8 mouse cellular contexts compared by ENCODE assay signal in the genomic region with DNA sequence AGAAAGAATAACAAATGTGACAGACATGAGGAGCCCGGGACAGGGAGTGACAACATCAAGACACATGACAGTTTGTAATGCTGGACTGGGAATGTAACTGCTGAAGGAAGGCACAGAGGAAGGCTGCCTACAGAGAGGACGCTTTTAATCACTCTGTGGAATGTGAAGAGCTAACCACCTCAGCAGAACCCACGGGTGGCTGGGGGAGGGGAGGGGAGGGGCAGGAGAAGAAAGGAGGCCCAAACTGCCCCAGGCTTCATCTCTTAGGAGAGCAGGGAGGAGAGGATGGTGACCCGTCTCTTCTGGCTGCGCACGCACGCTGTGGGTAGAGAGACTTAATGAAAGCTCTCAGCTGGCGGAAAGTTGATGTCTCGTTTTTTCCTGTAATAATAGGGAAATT. TPM values are rescaled to one million over a fixed set of nuclear protein-coding genes. Genes with fewer than 3 reads are reported as not detected.
DNase-seq lines count a peak whose midpoint lies in the region; ATAC-seq and TF ChIP-seq lines count a peak whose summit lies in the region.

No protein-coding gene starts in this region.

- H3K27ac ChIP-seq in heart, adult 2 months, result no peak overlapping the region
- peak overlapping the region; percentile 55 for H3K27ac ChIP-seq in lung, embryonic 15.5 days
- H3K27ac ChIP-seq in hindbrain, embryonic 15.5 days (replicated peaks), result no peak overlapping the region

- no peak overlapping the region for H3K4me3 ChIP-seq in heart, adult 2 months
- no peak overlapping the region for H3K4me3 ChIP-seq in lung, embryonic 15.5 days
- no peak overlapping the region for H3K4me3 ChIP-seq in hindbrain, embryonic 15.5 days

- peak; percentile 49; the same call in 1 of the 2 replicates for ATAC-seq in lung, embryonic 15.5 days (ENCODE audit: borderline replicate concordance, extremely low read depth, low FRiP score, low TSS enrichment)
- ATAC-seq in hindbrain, embryonic 15.5 days (ENCODE audit: low FRiP score, low read depth), result no peak

- TF ChIP-seq POLR2A in heart, adult 2 months (IDR thresholded peaks at IDR 0.05; ENCODE audit: insufficient read depth, low read depth, low read length), result no peak

- H3K4me1 ChIP-seq in heart, adult 2 months (ENCODE audit: control insufficient read depth, insufficient read depth, low read length), result no peaks in the 10 kb centered on the region
- H3K4me1 ChIP-seq in lung, embryonic 15.5 days, result peaks cover 9% of the 10 kb centered on the region
- H3K4me1 ChIP-seq in hindbrain, embryonic 15.5 days (replicated peaks), result peaks cover 5% of the 10 kb centered on the region; the same call in 1 of the 2 replicates

- 46% methylated on average over 9 of the region's 9 CpGs for WGBS in heart, adult 2 months
- 23% methylated on average over 9 of the region's 9 CpGs for WGBS in lung, embryonic 15.5 days
- WGBS in hindbrain, embryonic 15.5 days, result 23% methylated on average over 9 of the region's 9 CpGs

- no peaks in the 10 kb centered on the region for H3K9me3 ChIP-seq in lung, embryonic 15.5 days
- no peaks in the 10 kb centered on the region for H3K9me3 ChIP-seq in hindbrain, embryonic 15.5 days

- H3K79me2 ChIP-seq in heart, adult 2 months (replicated peaks; ENCODE audit: control insufficient read depth, insufficient read depth, low read length), result no peaks in the 10 kb centered on the region

- peak overlapping the region; percentile 39 for H3K4me2 ChIP-seq in lung, embryonic 15.5 days
- peak overlapping the region; percentile 35; the same call in 1 of the 2 replicates for H3K4me2 ChIP-seq in hindbrain, embryonic 15.5 days

- H3K27me3 ChIP-seq in heart, adult 2 months (ENCODE audit: control insufficient read depth, insufficient read depth, low read length), result no peaks in the 10 kb centered on the region
- H3K27me3 ChIP-seq in lung, embryonic 15.5 days, result no peaks in the 10 kb centered on the region
- no peaks in the 10 kb centered on the region for H3K27me3 ChIP-seq in hindbrain, embryonic 15.5 days

- H3K9ac ChIP-seq in heart, adult 2 months (ENCODE audit: low read depth, low read length), result no peak overlapping the region
- no peak overlapping the region for H3K9ac ChIP-seq in lung, embryonic 15.5 days
- H3K9ac ChIP-seq in hindbrain, embryonic 15.5 days, result no peak overlapping the region

- no peak for TF ChIP-seq EP300 in heart, adult 2 months (IDR thresholded peaks at IDR 0.05; ENCODE audit: insufficient read depth, low read depth, low read length)

- no peak for TF ChIP-seq CTCF in heart, adult 2 months (IDR thresholded peaks at IDR 0.05)

- peak; percentile 65 for DNase-seq in heart, adult 11 months
- DNase-seq in heart, adult 2 months, result no peak
- no peak for DNase-seq in lung, postnatal 25 days (ENCODE audit: low spot score)
- peak; percentile 22 for DNase-seq in retina, embryonic 14.5 days (ENCODE audit: low spot score)
- DNase-seq in spleen, adult 12 weeks (ENCODE audit: low spot score), result no peak
- no peak for DNase-seq in frontal cortex, postnatal 10 days (ENCODE audit: low spot score in 2 of 2)

- no peaks in the 10 kb centered on the region for H3K36me3 ChIP-seq in heart, adult 2 months (ENCODE audit: control insufficient read depth, insufficient read depth, low read length)
- no peaks in the 10 kb centered on the region for H3K36me3 ChIP-seq in lung, embryonic 15.5 days
- no peaks in the 10 kb centered on the region for H3K36me3 ChIP-seq in hindbrain, embryonic 15.5 days

- intact Hi-C loops in heart, adult 2 months (cut with DNase I), result no loop called here

RNA-seq across cellular contexts. Expression of gene Fndc3b, which starts 25.1 kb away (rescaled TPM):
- 10 to 100 TPM; 52.1 to 57.4 TPM for total RNA-seq in heart, adult 2 months (2021)
- polyA plus RNA-seq in heart, adult 2 months (2012; rRNA removed), result 15.3 and 24.7 TPM in 2 replicates
- 33.5 and 35.7 TPM in 2 replicates for polyA plus RNA-seq in lung, embryonic 15.5 days (2015; fragmentation: Nextera tagmentation; extraction: Ambion mirVana)
- polyA plus RNA-seq in hindbrain, embryonic 15.5 days (2015; fragmentation: Nextera tagmentation; extraction: Ambion mirVana), result 7.5 and 8.5 TPM in 2 replicates

Comparison
In these comparisons a context has a peak if more than half of its experiments do, and no peak if none do; other contexts are left out.
1. DNase-seq: peak in heart, adult 11 months (single experiment) and retina, embryonic 14.5 days (single experiment); none in heart, adult 2 months (0 of 2), lung, postnatal 25 days (single experiment), spleen, adult 12 weeks (single experiment) and frontal cortex, postnatal 10 days (0 of 2).